Mouse (Mus musculus) heart, embryonic 16.5 days (tissue): Measurements from ENCODE around the gene Gpr108. TPM values are rescaled to one million over a fixed set of nuclear protein-coding genes. Genes with fewer than 3 reads are reported as not detected.

Source experiments
- ATAC-seq: fragments of 200-750 bp; cut with Nextera tagmentation; replicated peaks from 2 replicates; pipeline ENCODE4 v1.8.0; 2017; ENCODE audit warnings: moderate number of reproducible peaks; ENCODE audit not compliant: insufficient read depth, low FRiP score; ENCODE audit errors: extremely low read depth
- H3K27ac ChIP-seq: fragments of 300-500 bp; sonication (generic); 2 replicates; pipeline ENCODE4 v1.5.1; 2014; ENCODE audit warnings: mild to moderate bottlenecking, low read length, control low read depth, moderate library complexity
- H3K27me3 ChIP-seq: fragments of 300-500 bp; sonication (generic); 2 replicates; pipeline ENCODE4 v1.6.1; 2014; ENCODE audit warnings: low read length, mixed read lengths; ENCODE audit not compliant: control insufficient read depth, insufficient read depth
- H3K36me3 ChIP-seq: fragments of 300-500 bp; sonication (generic); 2 replicates; pipeline ENCODE4 v1.6.1; 2014; ENCODE audit not compliant: control insufficient read depth, insufficient read depth
- H3K4me1 ChIP-seq: fragments of 300-500 bp; sonication (generic); 2 replicates; pipeline ENCODE4 v1.6.1; 2014; ENCODE audit warnings: low read length, mixed read lengths; ENCODE audit not compliant: control insufficient read depth, insufficient read depth
- H3K4me2 ChIP-seq: fragments of 300-500 bp; sonication (generic); 2 replicates; pipeline ENCODE4 v1.6.1; 2014; ENCODE audit warnings: low read depth, mild to moderate bottlenecking, control low read depth, low read length
- H3K4me3 ChIP-seq: fragments of 300-500 bp; sonication (generic); 2 replicates; pipeline ENCODE4 v1.5.1; 2014; ENCODE audit warnings: mild to moderate bottlenecking, control low read depth, low read length
- H3K9ac ChIP-seq: fragments of 300-500 bp; sonication (generic); 2 replicates; pipeline ENCODE4 v1.6.1; 2014; ENCODE audit warnings: low read length, control low read depth
- H3K9me3 ChIP-seq: fragments of 300-500 bp; sonication (generic); replicated peaks from 2 replicates; pipeline ENCODE4 v1.6.1; 2016; ENCODE audit warnings: low read length; ENCODE audit not compliant: control insufficient read depth
- WGBS: fragments of 180-500 bp; shearing (Covaris S2); extraction: QIAGEN DNeasy Blood & Tissue Kit; methylation state at CpG from one replicate; pipeline ENCODE4 v1.1.7; 2014; 5-methylcytosine and 5-hydroxymethylcytosine counted together
- polyA plus RNA-seq: library from polyadenylated mRNA; unstranded; fragments of >200 nt; fragmentation: Nextera tagmentation; extraction: Ambion mirVana; gene quantifications from 2 replicates; pipeline ENCODE4 v1.2.1, GENCODE M21; 2015

Gpr108 gene
- polyA plus RNA-seq, 1 experiment from 2014 or later = 28.9 TPM

DNA sequence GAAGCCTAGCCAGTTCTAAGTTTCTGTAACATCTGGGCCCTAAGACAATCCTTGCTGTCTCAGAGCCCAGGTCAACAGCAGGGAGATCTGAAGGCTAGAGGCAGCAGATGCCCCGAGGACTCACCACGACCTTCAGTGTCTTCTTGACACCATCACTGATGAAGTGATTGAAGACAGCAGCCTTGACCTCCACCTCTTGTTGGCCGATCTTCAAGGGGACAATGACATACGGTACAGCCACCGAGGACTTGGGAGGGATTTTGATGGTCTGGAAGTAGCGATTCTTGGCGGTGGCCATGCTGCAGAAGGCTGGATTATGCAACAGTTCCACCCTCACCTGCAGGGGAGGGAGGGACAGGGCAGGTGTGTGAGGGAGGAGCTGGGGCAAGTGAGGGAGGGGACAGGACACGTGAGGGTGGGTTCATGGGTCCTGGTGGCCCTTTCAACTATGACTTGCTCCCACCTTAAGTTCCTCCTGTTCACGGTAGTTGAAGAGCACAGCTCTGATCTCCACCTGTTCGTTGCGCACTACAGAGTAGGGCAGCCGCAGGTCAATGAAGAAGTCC lies 29.8 kb downstream of the Gpr108 start:
- no peak for ATAC-seq
- Histone ChIP-seq H3K9me3 (no peaks in the 10 kb centered on the region), H3K4me2 (no peak overlapping the region), H3K4me3 (no peak overlapping the region), H3K27ac (no peak overlapping the region), H3K27me3 (peaks cover 3% of the 10 kb centered on the region; the same call in 1 of the 2 replicates), H3K9ac (no peak overlapping the region), H3K36me3 (no peaks in the 10 kb centered on the region), H3K4me1 (no peaks in the 10 kb centered on the region)
- WGBS = 58% methylated on average over 12 of the region's 12 CpGs

DNA sequence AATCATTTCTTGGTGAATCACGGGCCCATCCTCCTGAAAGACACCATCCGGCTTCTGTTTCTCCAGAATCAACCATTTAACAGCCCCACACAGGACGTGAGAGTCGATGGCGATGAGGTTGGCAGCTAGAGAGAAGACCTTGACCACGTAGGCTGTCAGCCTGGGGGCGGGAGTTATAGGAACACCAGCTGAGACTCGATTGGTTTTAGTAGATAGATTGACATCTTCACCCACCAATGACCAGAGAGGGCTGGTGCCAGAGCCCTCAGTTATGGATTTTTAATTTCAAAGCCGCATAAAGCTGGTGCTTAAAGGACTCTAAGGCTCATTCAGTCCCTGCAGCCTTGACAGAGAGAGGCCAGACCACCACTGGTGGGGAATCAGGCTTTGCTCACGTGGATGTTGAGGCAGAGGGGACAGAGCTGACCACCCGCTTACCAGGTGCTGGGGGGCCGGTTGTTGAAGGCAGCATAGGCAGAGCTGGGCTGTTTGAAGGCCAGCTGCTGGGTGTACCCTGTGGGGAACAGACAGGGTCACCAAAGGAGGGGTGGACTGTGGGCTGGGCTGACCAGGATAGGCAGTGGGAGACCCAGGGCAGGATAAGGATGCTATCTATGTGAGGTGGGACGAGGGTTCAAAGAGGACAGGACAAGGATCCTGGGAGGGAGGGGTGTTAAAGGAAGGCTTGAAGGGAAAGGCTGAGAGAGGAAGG lies 33.4 kb downstream of the Gpr108 start:
- Histone ChIP-seq H3K4me2 (no peak overlapping the region), H3K27me3 (peaks cover 3% of the 10 kb centered on the region; the same call in 1 of the 2 replicates), H3K27ac (no peak overlapping the region), H3K9ac (no peak overlapping the region), H3K9me3 (no peaks in the 10 kb centered on the region), H3K4me1 (no peaks in the 10 kb centered on the region), H3K4me3 (no peak overlapping the region), H3K36me3 (no peaks in the 10 kb centered on the region)
- ATAC-seq = no peak
- WGBS = 36% methylated on average over 13 of the region's 13 CpGs

DNA sequence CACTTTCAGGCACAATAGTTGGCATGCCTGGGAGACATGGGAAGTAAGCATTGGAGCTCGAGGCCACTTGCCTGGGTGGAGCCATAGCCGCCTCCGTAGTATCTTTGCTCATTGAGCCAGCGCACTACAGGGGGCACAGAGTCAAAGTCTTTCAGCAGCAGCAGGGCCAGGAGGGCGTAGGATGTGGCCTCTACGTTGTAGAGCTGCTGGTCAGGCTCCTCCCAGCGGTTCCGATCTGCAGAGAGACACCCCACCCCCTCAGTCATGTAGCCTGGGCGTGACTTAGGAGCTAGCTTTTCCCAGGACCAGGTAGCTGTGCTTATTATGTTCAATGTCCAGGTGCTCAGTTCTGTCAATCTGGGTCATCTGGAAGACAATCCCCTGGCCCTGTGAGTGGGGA lies 36.7 kb downstream of the Gpr108 start:
- 64% methylated on average over 9 of the region's 9 CpGs for WGBS
- no peak for ATAC-seq
- H3K9me3 ChIP-seq = no peaks in the 10 kb centered on the region

DNA sequence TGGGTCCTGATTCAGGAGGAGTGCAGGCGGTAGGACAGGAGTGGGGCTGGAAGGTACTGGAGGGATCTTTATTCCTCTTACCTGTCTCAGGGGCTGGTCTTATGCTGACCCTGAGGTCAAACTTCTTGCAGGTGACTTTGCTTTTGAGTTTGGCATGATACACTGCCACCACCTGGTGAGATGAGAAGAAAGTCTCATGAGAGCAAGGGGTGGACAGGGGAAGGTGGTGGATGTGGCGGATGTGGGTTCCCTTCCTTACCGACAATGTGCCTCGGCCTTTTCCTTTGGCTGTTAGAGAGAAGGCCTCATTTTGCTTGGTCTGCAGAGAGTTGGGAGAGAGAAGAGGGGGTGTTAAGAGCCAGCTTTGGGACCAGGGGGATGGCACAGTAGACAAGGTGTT lies 38.9 kb downstream of the Gpr108 start:
- WGBS = 69% methylated on average over 4 of the region's 4 CpGs
- H3K4me2 ChIP-seq = no peak overlapping the region

More for the DNA sequence above, 36.7 kb downstream of the Gpr108 start:
- H3K9ac ChIP-seq = no peak overlapping the region
- no peak overlapping the region for H3K4me2 ChIP-seq
- H3K36me3 ChIP-seq = no peaks in the 10 kb centered on the region
- no peaks in the 10 kb centered on the region for H3K27me3 ChIP-seq
- no peaks in the 10 kb centered on the region for H3K4me1 ChIP-seq
- H3K27ac ChIP-seq = no peak overlapping the region
- no peak overlapping the region for H3K4me3 ChIP-seq

DNA sequence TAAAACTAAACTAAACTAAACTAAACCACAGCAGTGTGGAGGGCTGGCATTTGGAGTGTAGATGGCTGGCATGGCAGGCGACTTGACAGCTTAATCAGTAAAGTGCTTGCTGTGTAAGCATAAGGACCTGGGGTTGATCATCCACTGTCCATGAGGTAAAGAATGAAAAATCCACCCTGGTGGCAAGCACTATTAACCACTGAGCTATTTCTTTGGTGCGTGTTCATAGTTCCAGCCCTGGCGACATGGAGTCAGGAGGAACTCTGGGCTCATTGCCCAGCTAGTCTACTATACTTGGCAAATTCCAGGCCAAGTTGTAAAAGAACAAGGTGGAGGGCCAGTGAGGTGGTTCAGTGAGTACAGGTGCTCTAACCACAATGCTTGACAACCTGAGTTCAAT lies 40.3 kb downstream of the Gpr108 start:
- no peaks in the 10 kb centered on the region for H3K36me3 ChIP-seq
- no peaks in the 10 kb centered on the region for H3K27me3 ChIP-seq
- no peaks in the 10 kb centered on the region for H3K9me3 ChIP-seq
- no peak overlapping the region for H3K27ac ChIP-seq
- H3K4me3 ChIP-seq = no peak overlapping the region
- H3K9ac ChIP-seq = no peak overlapping the region
- no peaks in the 10 kb centered on the region for H3K4me1 ChIP-seq
- 71% methylated on average over 3 of the region's 3 CpGs for WGBS
- H3K4me2 ChIP-seq = no peak overlapping the region
- ATAC-seq = no peak

More for the DNA sequence above, 38.9 kb downstream of the Gpr108 start:
- ATAC-seq = no peak
- H3K9ac ChIP-seq = no peak overlapping the region
- no peak overlapping the region for H3K4me3 ChIP-seq
- H3K27me3 ChIP-seq = no peaks in the 10 kb centered on the region
- no peak overlapping the region for H3K27ac ChIP-seq
- H3K36me3 ChIP-seq = no peaks in the 10 kb centered on the region
- H3K4me1 ChIP-seq = no peaks in the 10 kb centered on the region
- H3K9me3 ChIP-seq = no peaks in the 10 kb centered on the region

DNA sequence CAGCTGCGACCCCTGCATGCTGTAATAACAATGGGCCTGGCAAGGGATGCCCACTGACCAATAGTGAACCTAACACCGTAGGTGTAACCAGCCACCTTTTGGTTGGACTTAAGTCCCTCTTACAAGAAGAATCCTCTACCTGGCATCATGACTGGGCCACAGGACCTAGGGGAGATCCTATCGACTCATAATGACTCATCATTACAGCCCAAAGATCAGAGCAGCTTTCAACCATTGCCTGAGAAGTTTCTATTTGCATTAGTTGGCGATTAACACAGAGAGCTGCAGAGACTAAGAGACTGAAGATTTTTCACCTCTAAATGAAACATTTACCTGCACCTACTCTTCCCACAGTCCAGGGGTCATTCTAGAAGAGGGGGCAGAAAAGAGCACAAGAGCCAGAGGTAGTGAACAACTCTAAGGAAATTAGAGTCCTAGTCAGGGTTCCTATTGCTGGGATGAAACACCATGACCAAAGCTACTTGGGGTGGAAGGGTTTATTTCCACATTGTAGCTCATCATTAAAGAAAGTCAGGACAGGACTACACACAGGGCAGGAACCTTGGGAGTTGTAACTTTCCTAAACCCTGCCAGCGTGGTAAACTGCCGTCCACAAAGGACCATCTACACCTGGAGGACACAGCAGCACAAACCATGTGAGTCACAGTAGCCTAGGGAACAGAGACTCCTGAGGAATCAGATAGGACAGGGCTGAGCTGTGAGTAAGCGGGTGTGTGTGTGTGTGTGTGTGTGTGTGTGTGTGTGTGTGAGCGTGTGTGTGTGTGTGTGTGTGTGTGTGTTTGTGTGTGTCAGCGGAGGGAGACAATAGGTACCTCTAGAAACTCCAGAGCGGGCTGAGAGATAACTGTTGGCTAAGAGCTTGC lies 46.2 kb downstream of the Gpr108 start:
- 66% methylated on average over 9 of the region's 10 CpGs for WGBS
- Histone ChIP-seq H3K9ac (no peak overlapping the region), H3K4me3 (no peak overlapping the region), H3K4me2 (no peak overlapping the region), H3K4me1 (no peaks in the 10 kb centered on the region), H3K27ac (no peak overlapping the region), H3K9me3 (no peaks in the 10 kb centered on the region), H3K36me3 (no peaks in the 10 kb centered on the region), H3K27me3 (no peaks in the 10 kb centered on the region)
- no peak for ATAC-seq

DNA sequence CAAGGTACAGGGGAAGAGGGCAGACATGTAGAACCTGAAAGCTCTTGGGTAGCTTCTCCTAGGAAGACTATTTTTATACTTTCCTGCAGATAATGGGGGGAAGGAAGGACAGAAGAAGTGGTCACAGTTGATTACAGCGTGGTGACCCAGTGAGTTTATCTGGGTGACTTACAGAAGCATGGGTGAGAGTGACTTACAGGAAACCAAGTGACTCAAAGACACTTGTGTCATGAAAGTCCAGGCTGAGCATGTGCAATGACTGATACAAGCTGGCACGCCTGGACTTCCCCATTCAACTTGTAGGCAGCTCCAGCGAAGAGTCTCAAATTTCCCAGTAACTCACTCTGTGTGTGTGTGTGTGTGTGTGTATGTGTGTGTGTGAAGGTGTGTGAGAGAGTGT lies 50.0 kb downstream of the Gpr108 start:
- H3K27ac ChIP-seq = no peak overlapping the region
- 55% methylated on average over 3 of the region's 3 CpGs for WGBS

DNA sequence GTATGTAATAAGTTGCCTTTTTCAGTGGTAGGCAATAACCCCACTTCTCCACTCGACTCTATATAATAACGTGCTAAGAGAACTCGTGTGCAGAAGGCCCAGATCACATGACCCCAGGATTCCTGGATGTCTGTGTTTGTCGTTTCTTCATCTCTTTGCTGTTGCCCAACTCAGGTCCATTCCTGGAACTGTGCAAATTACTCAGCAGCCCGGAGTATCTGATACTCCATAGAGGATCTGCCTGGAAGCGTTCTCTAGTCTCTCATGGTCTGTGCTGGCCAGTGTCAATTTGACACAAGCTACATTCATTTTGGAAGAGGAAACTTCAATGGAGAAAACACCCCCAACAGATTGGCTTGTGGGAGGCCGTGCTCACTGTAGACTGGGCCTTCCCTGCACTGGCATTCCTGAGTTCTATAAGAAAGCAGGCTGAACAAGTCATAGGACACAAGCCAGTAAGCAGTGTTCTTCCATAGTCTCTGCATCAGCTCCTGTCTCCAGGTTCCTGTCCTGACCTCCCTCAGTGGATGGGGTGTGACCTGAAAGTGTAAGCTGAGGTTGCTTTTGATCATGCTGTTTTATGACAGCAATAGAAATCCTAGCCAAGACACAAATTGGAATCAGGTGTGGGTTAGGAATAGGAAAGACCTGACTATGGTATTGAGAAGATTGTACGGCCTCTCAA lies 52.8 kb downstream of the Gpr108 start:
- Histone ChIP-seq H3K27ac (no peak overlapping the region), H3K9me3 (no peaks in the 10 kb centered on the region), H3K9ac (no peak overlapping the region), H3K4me3 (no peak overlapping the region), H3K4me1 (no peaks in the 10 kb centered on the region), H3K27me3 (no peaks in the 10 kb centered on the region), H3K36me3 (no peaks in the 10 kb centered on the region), H3K4me2 (no peak overlapping the region)
- WGBS = 65% methylated on average over 8 of the region's 8 CpGs
- ATAC-seq = no peak

More for the DNA sequence above, 50.0 kb downstream of the Gpr108 start:
- no peaks in the 10 kb centered on the region for H3K36me3 ChIP-seq
- H3K9me3 ChIP-seq = no peaks in the 10 kb centered on the region
- H3K9ac ChIP-seq = no peak overlapping the region
- ATAC-seq = no peak
- H3K4me2 ChIP-seq = no peak overlapping the region
- H3K4me3 ChIP-seq = no peak overlapping the region
- H3K27me3 ChIP-seq = no peaks in the 10 kb centered on the region
- H3K4me1 ChIP-seq = no peaks in the 10 kb centered on the region
